Mouse (Mus musculus): ENCODE data around the gene Samd15.

- TF ChIP-seq CTCF (IDR thresholded peaks at IDR 0.05) (no peak), EP300 (IDR thresholded peaks at IDR 0.05) (no peak)
Observed at GRCm38 (mm10) chr12:87177631-87178030, 21.9 kb upstream of the Samd15 start.

All from lung, postnatal 0 days (tissue).